Mouse (Mus musculus) kidney, postnatal 25 days (tissue): Measurements from ENCODE around the gene Pkm.

Experiments used
- DNase-seq, 2 experiments: peaks; one replicate each; pipeline ENCODE4 v3.0.0; 2021; ENCODE audit warnings: mixed read lengths in 2 of 2

The Pkm gene

GRCm38 (mm10) chr9:59666813-59667212 lies 10.6 kb downstream of the Pkm start:
- no peak for DNase-seq

GRCm38 (mm10) chr9:59667250-59667649 lies 11.1 kb downstream of the Pkm start:
- DNase-seq, result no peak

- DNase-seq, result no peak
Observed at GRCm38 (mm10) chr9:59667904-59668303, 11.7 kb downstream of the Pkm start.

- DNase-seq, result no peak
Observed at GRCm38 (mm10) chr9:59668473-59668872, 12.3 kb downstream of the Pkm start.

- DNase-seq, result no peak
Observed at GRCm38 (mm10) chr9:59669172-59669571, 13.0 kb downstream of the Pkm start.

- DNase-seq, result no peak
Observed at GRCm38 (mm10) chr9:59672195-59672894, 16.2 kb downstream of the Pkm start.

- no peak for DNase-seq
Observed at GRCm38 (mm10) chr9:59673427-59673826, 17.3 kb downstream of the Pkm start.

- no peak for DNase-seq
Observed at GRCm38 (mm10) chr9:59675598-59675997, 19.4 kb downstream of the Pkm start.

GRCm38 (mm10) chr9:59678313-59678712 lies 22.1 kb downstream of the Pkm start:
- peak; percentile 56 to 57 for DNase-seq

- peak; percentile 80 to 91 for DNase-seq
Observed at GRCm38 (mm10) chr9:59679678-59680533, 23.7 kb downstream of the Pkm start, which contains the start of gene Gramd2. Gramd2 (plus strand) TSS chr9:59680144.

- DNase-seq, result no peak
Observed at GRCm38 (mm10) chr9:59680534-59680875, 24.3 kb downstream of the Pkm start.

- no peak for DNase-seq
Observed at GRCm38 (mm10) chr9:59684020-59684419, 27.9 kb downstream of the Pkm start.

GRCm38 (mm10) chr9:59687416-59688046 lies 31.4 kb downstream of the Pkm start:
- no peak for DNase-seq

- peak; percentile 85 to 90 for DNase-seq
Observed at GRCm38 (mm10) chr9:59691635-59692094, 35.5 kb downstream of the Pkm start.

GRCm38 (mm10) chr9:59692145-59692544 lies 36.0 kb downstream of the Pkm start:
- DNase-seq, result peak; percentile 40 to 64

GRCm38 (mm10) chr9:59694571-59695450 lies 38.6 kb downstream of the Pkm start:
- DNase-seq, result peak in 1 of 2 experiments; percentile 24

- DNase-seq, result no peak
Observed at GRCm38 (mm10) chr9:59695451-59695813, 39.3 kb downstream of the Pkm start.

GRCm38 (mm10) chr9:59696381-59696780 lies 40.2 kb downstream of the Pkm start:
- no peak for DNase-seq

- no peak for DNase-seq
Observed at GRCm38 (mm10) chr9:59701094-59701493, 44.9 kb downstream of the Pkm start.

- DNase-seq, result no peak
Observed at GRCm38 (mm10) chr9:59703099-59703498, 46.9 kb downstream of the Pkm start.

- DNase-seq, result peak; percentile 48 to 65
Observed at GRCm38 (mm10) chr9:59706850-59707825, 51.0 kb downstream of the Pkm start.
